Mouse (Mus musculus) embryonic facial prominence, embryonic 10.5 days (tissue): ENCODE measurements at regions not wholly inside any gene's neighbourhood (a gene's known extent, or its start where the extent isn't known, plus 50 kb on each side); places are given as distances from the start of the nearest gene placed in this dataset.

Source experiments
- DNase-seq: peaks from one replicate; pipeline ENCODE4 v3.0.0-alpha.2; 2017; ENCODE audit warnings: low spot score
- H3K27ac ChIP-seq: fragments of 300-500 bp; sonication (generic); replicated peaks from 2 replicates; pipeline ENCODE4 v1.5.1; 2016; ENCODE audit warnings: mild to moderate bottlenecking
- H3K27me3 ChIP-seq: fragments of 300-500 bp; sonication (generic); replicated peaks from 2 replicates; pipeline ENCODE4 v1.6.1; 2016; ENCODE audit warnings: low read depth, mild to moderate bottlenecking; ENCODE audit not compliant: poor library complexity, severe bottlenecking
- H3K36me3 ChIP-seq: fragments of 300-500 bp; sonication (generic); replicated peaks from 2 replicates; pipeline ENCODE4 v1.6.1; 2016; ENCODE audit warnings: mild to moderate bottlenecking, moderate library complexity
- H3K4me1 ChIP-seq: fragments of 300-500 bp; sonication (generic); 2 replicates; pipeline ENCODE4 v1.6.1; 2016
- H3K4me3 ChIP-seq: fragments of 300-500 bp; sonication (generic); 2 replicates; pipeline ENCODE4 v1.5.1; 2016; ENCODE audit warnings: mild to moderate bottlenecking, moderate library complexity
- H3K9me3 ChIP-seq: fragments of 300-500 bp; sonication (generic); 2 replicates; pipeline ENCODE4 v1.6.1; 2016; ENCODE audit warnings: mild to moderate bottlenecking
- WGBS: fragments of 180-500 bp; shearing (Covaris S2); methylation state at CpG from one replicate; pipeline ENCODE4 v1.1.7; 2016; 5-methylcytosine and 5-hydroxymethylcytosine counted together

DNA sequence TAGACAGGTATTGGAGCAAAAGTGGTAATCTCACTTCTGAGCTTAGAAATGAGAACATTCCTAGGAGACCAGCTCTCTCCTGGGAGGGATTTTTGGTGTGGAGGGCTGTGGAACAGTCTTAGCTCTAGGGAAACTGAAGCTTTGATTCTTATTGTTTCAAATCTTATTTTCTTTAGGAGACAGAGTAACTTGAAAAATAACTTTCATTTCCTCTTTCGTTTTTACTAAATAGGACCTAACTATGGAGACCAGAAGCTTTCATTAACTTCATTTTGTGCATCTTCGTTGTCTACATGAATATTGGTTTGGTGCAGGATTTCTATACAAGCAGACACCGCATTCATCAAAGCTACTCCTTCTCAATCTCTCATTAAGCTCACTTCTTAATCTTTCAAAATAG lies 1010.5 kb upstream of the Msl3l2 start:
- H3K27ac ChIP-seq: no peak overlapping the region
- no peaks in the 10 kb centered on the region for H3K27me3 ChIP-seq
- no peaks in the 10 kb centered on the region for H3K9me3 ChIP-seq
- DNase-seq: no peak
- H3K36me3 ChIP-seq: no peaks in the 10 kb centered on the region
- no peak overlapping the region for H3K4me3 ChIP-seq
- WGBS: 89% methylated on average over 3 of the region's 3 CpGs
- no peaks in the 10 kb centered on the region for H3K4me1 ChIP-seq

DNA sequence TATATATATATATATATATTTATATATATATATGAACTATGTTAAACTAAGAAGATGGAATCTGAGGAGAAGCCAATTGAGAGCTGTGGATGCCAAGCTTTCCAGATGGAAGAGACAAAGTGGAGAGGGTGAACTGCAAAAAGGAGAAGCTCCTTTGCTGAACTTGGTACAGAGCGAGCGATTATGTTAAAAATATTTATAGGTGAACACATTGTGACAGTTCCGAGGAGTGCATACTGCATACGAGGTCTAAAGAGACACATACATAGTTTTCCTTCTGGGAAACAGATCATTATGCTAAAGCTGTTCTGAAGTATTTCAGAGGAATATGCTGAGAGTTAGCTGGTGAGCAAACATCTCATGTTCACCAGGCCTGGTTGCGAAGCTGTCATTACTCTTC lies 1009.5 kb upstream of the Msl3l2 start:
- H3K36me3 ChIP-seq: no peaks in the 10 kb centered on the region
- H3K27me3 ChIP-seq: no peaks in the 10 kb centered on the region
- 93% methylated on average over 5 of the region's 5 CpGs for WGBS
- no peak for DNase-seq
- no peak overlapping the region for H3K27ac ChIP-seq
- H3K4me3 ChIP-seq: no peak overlapping the region
- no peaks in the 10 kb centered on the region for H3K4me1 ChIP-seq
- no peaks in the 10 kb centered on the region for H3K9me3 ChIP-seq

GRCm38 (mm10) chr10:55098278-55098677 lies 1008.4 kb upstream of the Msl3l2 start:
- H3K9me3 ChIP-seq: no peaks in the 10 kb centered on the region
- no peaks in the 10 kb centered on the region for H3K27me3 ChIP-seq
- DNase-seq: no peak
- no peak overlapping the region for H3K27ac ChIP-seq
- no peaks in the 10 kb centered on the region for H3K4me1 ChIP-seq
- H3K4me3 ChIP-seq: no peak overlapping the region
- H3K36me3 ChIP-seq: no peaks in the 10 kb centered on the region

DNA sequence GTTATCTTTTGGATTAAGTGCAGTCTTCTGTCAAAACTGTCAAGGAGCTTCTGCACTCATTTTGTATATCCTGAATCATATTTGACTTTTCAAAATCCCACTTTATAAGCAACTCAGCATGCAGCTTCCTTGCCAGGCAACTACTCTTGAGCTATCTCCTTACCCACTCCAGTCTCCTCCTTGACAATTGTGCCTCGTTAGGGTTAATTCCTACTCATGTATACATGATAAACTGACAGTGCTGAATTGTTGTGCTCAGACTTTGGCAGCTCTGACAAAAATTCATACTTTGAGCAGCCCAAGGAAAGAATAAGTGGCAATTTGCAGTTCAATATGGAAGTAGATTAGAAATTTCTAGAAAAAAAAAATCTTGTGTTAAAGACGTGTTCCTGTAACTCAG lies 994.5 kb upstream of the Msl3l2 start:
- Histone ChIP-seq H3K27ac (no peak overlapping the region), H3K27me3 (no peaks in the 10 kb centered on the region), H3K4me1 (no peaks in the 10 kb centered on the region), H3K36me3 (no peaks in the 10 kb centered on the region), H3K4me3 (no peak overlapping the region), H3K9me3 (no peaks in the 10 kb centered on the region)
- WGBS: 77% methylated on average over 2 of the region's 2 CpGs
- no peak for DNase-seq

GRCm38 (mm10) chr10:55148190-55148589 lies 958.5 kb upstream of the Msl3l2 start:
- Histone ChIP-seq H3K27me3 (no peaks in the 10 kb centered on the region), H3K9me3 (no peaks in the 10 kb centered on the region), H3K4me1 (no peaks in the 10 kb centered on the region), H3K4me3 (no peak overlapping the region), H3K36me3 (no peaks in the 10 kb centered on the region), H3K27ac (no peak overlapping the region)
- 78% methylated on average over 3 of the region's 3 CpGs for WGBS
- DNase-seq: no peak

DNA sequence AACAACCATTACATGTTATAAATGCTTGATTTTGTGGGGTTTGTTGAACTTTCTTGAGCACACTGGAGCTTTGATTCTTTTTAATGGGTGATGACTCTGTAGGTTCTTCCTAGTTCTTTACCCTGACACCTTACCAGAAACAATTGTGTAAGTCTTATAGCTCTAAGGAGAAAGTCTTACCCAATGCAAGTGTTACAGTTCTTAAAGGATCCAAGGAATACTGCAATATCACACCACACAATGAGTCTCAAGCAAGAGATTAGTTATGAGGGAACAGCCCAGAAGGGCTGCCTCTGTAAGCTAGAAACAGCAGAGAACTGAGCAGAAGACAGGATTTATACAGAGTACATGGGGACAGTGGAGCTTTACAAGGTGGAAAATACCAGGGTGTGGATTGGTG lies 914.5 kb upstream of the Msl3l2 start:
- no peak overlapping the region for H3K4me3 ChIP-seq
- H3K27me3 ChIP-seq: no peaks in the 10 kb centered on the region
- H3K36me3 ChIP-seq: no peaks in the 10 kb centered on the region
- H3K27ac ChIP-seq: no peak overlapping the region
- no peak for DNase-seq
- H3K9me3 ChIP-seq: no peaks in the 10 kb centered on the region
- H3K4me1 ChIP-seq: no peaks in the 10 kb centered on the region

DNA sequence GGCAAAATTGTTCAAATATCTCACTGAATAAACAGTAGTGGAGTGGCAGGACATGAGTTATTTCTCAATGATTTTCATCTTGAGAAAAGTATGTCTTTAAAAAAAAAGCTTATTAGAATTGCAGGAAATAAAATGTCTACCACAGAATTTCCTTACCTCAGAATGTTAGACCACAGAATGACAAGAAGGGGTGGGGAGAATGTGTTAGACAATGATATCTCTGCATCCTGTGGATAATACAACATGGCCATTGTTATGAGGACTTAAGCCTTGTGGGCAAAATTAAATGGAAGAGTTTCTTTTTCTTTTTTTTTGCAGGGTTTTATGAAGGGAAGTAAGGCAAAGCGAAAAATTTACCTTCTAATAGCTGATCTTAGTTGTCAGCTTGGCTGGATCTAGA lies 912.6 kb upstream of the Msl3l2 start:
- Histone ChIP-seq H3K27ac (no peak overlapping the region), H3K4me1 (no peaks in the 10 kb centered on the region), H3K9me3 (no peaks in the 10 kb centered on the region), H3K27me3 (no peaks in the 10 kb centered on the region), H3K4me3 (no peak overlapping the region), H3K36me3 (no peaks in the 10 kb centered on the region)
- 76% methylated on average over 1 of the region's 1 CpGs for WGBS
- no peak for DNase-seq

DNA sequence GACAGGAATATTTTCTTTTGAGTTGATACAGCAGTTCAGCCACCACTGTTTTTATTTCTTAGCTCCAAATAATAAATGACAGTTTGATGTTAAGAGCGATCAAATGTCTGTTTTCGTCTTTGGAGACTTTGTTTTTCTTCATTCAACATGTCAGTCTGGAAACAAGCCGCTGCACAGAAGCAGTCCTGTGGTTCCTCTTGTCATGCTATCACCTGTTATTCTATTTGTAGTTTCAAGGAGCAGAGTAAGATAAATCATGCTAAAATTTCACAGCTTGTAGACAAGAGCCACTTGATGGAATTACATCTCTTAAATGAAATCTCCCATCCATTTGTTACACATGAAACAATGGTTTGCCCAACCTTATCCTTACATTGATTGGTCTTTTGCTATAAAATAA lies 911.5 kb upstream of the Msl3l2 start:
- H3K9me3 ChIP-seq: no peaks in the 10 kb centered on the region
- DNase-seq: no peak
- H3K27ac ChIP-seq: no peak overlapping the region
- no peaks in the 10 kb centered on the region for H3K27me3 ChIP-seq
- WGBS: 86% methylated on average over 3 of the region's 3 CpGs
- no peaks in the 10 kb centered on the region for H3K36me3 ChIP-seq
- no peaks in the 10 kb centered on the region for H3K4me1 ChIP-seq
- H3K4me3 ChIP-seq: no peak overlapping the region

DNA sequence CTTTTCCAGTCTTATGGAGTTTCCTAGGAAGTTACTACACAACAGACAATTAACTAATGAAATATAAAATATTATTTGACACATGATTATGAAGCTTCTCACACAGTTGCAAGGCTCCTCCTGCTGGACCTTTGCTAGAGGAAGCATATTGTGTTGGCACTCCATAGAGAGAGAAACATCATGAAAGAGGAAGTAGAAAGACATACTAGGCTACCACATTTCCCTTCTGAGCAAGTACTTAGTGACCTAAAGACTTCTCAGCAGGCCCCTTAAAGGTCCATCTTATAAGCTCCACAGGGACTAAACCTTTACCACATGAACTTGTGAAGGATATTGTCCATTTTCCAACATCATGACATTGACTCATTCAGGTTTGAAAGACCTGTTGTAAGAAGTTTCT lies 869.6 kb upstream of the Msl3l2 start:
- no peaks in the 10 kb centered on the region for H3K4me1 ChIP-seq
- DNase-seq: no peak
- no peaks in the 10 kb centered on the region for H3K9me3 ChIP-seq
- H3K36me3 ChIP-seq: no peaks in the 10 kb centered on the region
- H3K27me3 ChIP-seq: no peaks in the 10 kb centered on the region
- no peak overlapping the region for H3K4me3 ChIP-seq
- H3K27ac ChIP-seq: no peak overlapping the region

DNA sequence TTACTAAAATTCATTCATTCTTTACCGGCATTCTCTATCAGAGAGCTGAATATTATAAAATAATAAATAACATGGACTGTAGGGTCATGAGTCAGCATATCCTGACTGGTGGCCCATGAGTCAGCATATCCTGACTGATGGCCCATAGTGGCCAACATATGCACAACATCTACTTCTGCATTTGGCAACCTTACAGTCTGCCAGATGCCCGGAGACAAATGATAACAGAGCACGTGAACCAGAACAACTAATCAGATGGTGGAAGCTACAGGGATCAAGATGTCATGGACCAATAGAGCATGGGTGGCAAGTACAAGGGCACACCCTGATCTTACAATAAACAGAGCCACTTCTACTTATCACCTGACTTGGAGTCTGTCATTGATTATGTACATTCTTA lies 849.4 kb upstream of the Msl3l2 start:
- Histone ChIP-seq H3K36me3 (no peaks in the 10 kb centered on the region), H3K4me3 (no peak overlapping the region), H3K27me3 (no peaks in the 10 kb centered on the region), H3K4me1 (no peaks in the 10 kb centered on the region), H3K27ac (no peak overlapping the region), H3K9me3 (no peaks in the 10 kb centered on the region)
- WGBS: 89% methylated on average over 3 of the region's 3 CpGs
- no peak for DNase-seq

DNA sequence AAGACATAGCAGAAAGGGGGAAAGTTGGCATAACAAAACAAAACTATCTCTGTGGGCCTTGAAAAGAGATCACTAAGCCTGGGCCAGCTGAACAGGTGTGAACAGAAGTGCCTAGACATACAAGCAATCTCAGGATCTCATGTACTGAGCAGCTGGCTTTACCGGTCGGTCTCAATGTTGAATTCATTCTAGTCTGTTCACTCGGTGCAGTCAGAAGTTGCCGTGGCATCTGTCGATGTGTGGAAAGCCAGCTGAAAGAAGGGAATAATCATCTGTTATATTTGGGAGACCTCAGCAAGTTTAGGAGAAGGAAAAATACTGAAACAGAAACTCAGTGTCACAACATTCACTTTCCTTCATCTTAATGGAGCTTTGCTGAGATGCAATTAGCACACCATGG lies 806.6 kb upstream of the Msl3l2 start:
- Histone ChIP-seq H3K4me3 (no peak overlapping the region), H3K27me3 (no peaks in the 10 kb centered on the region), H3K27ac (no peak overlapping the region), H3K9me3 (no peaks in the 10 kb centered on the region), H3K4me1 (no peaks in the 10 kb centered on the region), H3K36me3 (no peaks in the 10 kb centered on the region)
- no peak for DNase-seq
- WGBS: 93% methylated on average over 5 of the region's 5 CpGs

DNA sequence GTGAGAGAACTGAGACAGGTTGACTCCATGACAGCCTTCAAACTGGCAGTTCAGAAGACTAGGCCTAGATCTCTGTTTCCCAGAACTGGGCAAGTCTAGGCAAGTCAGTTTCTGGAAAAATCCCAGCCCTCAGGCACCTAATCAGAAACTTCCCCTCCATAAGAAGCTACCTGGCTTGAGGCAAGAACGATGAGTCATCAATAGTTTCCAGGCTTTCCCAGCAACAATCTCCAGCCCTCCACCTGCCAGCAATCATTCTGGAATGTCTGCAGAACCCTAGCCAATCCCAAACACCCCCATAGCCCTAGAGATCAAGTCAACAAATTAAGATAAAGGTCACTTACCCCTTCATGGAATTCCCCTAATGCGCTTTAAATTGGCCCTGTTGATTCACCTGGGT lies 772.9 kb upstream of the Msl3l2 start:
- no peaks in the 10 kb centered on the region for H3K9me3 ChIP-seq
- WGBS: 77% methylated on average over 2 of the region's 2 CpGs
- no peaks in the 10 kb centered on the region for H3K4me1 ChIP-seq
- H3K27me3 ChIP-seq: no peaks in the 10 kb centered on the region
- DNase-seq: peak; percentile 23
- H3K4me3 ChIP-seq: no peak overlapping the region
- no peaks in the 10 kb centered on the region for H3K36me3 ChIP-seq
- H3K27ac ChIP-seq: no peak overlapping the region

DNA sequence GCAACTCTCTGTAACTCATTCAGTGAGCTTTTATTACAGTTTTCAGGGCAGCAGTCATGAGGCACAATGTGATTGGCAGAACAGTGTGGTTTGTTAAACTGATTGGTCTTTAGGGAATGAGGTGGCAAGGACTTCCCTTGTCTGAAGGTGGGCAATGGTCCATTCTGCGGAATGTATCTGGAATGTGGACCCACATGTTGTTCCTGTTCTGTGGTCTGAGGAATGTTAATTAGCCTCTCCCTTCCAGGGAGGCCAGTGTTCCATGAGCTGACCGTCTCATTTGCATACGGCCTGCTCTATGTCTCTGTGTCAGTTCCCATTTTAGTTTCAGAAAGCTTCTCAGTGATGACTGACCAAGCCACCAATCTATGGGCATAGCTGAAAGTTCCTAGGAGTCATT lies 770.7 kb upstream of the Msl3l2 start:
- Histone ChIP-seq H3K4me1 (no peaks in the 10 kb centered on the region), H3K27me3 (no peaks in the 10 kb centered on the region), H3K9me3 (no peaks in the 10 kb centered on the region), H3K36me3 (no peaks in the 10 kb centered on the region), H3K4me3 (no peak overlapping the region), H3K27ac (no peak overlapping the region)
- 85% methylated on average over 3 of the region's 3 CpGs for WGBS
- no peak for DNase-seq

- Histone ChIP-seq H3K4me1 (no peaks in the 10 kb centered on the region), H3K9me3 (no peaks in the 10 kb centered on the region), H3K27ac (no peak overlapping the region), H3K27me3 (no peaks in the 10 kb centered on the region), H3K36me3 (no peaks in the 10 kb centered on the region), H3K4me3 (no peak overlapping the region)
- DNase-seq: no peak
- WGBS: 70% methylated on average over 1 of the region's 1 CpGs
Observed at GRCm38 (mm10) chr10:55348071-55348470, 758.6 kb upstream of the Msl3l2 start.
